Mouse (Mus musculus): ENCODE measurements around the gene Olfr910.

Olfr910 gene

DNA sequence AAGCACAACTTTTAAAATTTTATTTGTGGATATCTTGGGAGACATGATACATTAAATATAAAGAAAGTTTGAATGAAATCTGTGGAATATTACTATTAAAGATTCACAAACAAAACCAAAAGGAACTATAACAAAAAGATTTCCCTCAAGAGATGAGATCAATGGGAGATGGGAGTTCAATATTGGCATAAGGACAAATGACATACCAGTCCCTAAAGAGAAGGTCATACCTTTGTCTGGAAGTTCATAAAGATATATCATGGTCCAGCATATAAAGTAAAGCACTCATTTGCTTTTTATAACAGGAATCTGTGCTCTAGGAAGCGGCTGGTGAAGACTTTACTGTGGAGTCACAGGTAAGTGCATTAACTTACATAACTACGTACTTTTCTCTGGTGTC is at the start of gene Olfr910:
Gene Olfr910 (plus strand): TSS at position 301 of the 400 bp plus-strand sequence.
- DNase-seq (ENCODE audit: low spot score in 2 of 2): no peak

DNA sequence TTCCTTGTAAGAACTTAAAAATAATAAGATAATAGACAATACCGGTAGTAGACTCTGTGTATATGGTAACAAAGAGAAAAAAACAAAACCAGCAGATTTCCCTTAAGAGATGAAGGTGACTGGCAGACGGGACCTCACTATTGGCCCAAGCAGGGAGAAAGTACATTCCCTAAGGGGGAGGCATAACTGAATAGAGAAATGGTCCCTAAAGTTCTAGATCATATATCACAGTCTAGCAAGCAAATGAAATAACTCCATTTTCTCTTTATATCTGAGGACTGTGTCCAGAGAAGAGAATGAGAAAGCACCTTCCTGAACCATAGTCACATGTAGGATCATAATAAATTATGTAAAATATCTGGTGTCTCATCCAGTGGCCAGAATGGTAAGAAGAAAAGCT is 42.1 kb upstream of the Olfr910 start, which contains the start of gene Olfr907:
Gene Olfr907 (plus strand): TSS at position 301 of the 400 bp plus-strand sequence.
- no peak for DNase-seq (ENCODE audit: low spot score in 2 of 2)

DNA sequence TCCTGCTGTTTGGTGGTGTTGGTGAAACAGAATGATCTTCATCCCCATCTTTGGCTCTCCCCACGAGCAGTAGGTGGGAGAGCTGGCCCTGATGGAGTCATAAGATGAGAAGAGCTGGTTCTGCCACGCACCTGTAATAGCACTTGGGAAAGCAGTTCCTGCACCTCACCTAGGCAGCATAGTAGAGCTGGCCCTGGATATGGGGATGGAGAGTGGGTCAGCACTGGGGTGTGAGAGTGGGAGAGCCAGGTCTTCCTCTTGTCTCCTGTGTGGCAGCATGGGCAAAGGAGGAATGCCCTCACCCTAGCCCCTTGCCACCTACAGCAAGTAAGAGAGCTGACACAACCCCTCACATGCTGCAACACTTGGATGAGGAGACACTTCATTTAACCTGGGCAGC is 25.3 kb upstream of the Olfr910 start:
- no peak for DNase-seq (ENCODE audit: low spot score in 2 of 2)

DNA sequence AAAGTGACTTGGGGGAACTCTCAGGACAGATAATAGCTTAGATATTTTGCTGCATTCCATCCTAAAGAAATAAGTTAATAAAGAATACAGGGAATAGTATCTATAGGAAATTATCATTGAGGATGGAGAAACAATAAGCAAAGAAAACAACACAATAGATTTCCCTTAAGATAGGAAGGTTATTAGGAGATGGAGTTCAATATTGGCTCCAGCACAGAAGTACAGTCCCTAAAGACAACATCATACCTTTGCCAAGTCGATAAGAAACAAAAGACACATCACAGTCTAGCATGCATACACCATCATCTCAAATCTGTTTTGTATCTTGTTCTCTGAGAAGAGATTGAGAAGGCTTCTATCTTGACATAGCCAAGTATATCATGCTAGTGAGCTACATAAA is 16.4 kb upstream of the Olfr910 start, which contains the start of gene Olfr911-ps1:
Gene Olfr911-ps1 (plus strand): TSS at position 301 of the 400 bp plus-strand sequence.
- DNase-seq (ENCODE audit: low spot score in 2 of 2): no peak

DNA sequence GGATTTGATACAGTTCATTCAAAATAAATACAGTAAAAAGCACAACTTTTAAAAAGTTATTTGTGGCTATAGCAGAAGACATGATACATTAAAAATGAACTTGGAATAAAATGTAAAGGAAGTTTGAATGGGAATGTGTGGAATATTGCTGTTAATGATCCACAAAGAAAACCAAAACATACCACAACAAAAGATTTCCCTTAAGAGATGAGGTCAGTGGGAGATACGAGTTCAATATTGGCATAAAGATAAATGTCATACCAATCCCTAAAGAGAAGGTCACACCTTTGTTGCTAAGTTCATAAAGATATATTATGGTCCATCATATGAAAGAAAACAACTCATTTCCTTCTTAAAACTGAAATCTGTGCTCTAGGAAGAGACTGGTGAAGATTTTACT is 42.2 kb downstream of the Olfr910 start, which contains the start of gene Olfr912:
Gene Olfr912 (plus strand): TSS at position 301 of the 400 bp plus-strand sequence.
- DNase-seq (ENCODE audit: low spot score in 2 of 2): no peak

Data from right cerebral cortex, adult 2 months (tissue).